Comparison of ENCODE assay signal across 8 mouse cellular contexts in genomic region chr6:65671451-65671850, GRCm38 (mm10). TPM values are rescaled to one million over a fixed set of nuclear protein-coding genes. Genes with fewer than 3 reads are reported as not detected.
DNase-seq lines count a peak whose midpoint lies in the region; ATAC-seq and TF ChIP-seq lines count a peak whose summit lies in the region.

TSS of gene Ndnf (plus strand) at chr6:65671590.

- H3K27me3 ChIP-seq in forebrain, embryonic 13.5 days, result peaks cover 7% of the 10 kb centered on the region
- no peaks in the 10 kb centered on the region for H3K27me3 ChIP-seq in neural tube, embryonic 14.5 days (ENCODE audit: control insufficient read depth, insufficient read depth, low read length)

- H3K4me3 ChIP-seq in forebrain, embryonic 13.5 days, result peak within 1 kb of the TSS; percentile 60
- H3K4me3 ChIP-seq in lung, adult 2 months (replicated peaks; ENCODE audit: extremely low read depth, low read depth, low read length), result peak within 1 kb of the TSS; percentile 67
- H3K4me3 ChIP-seq in neural tube, embryonic 14.5 days (ENCODE audit: low read depth, low read length), result peak within 1 kb of the TSS; percentile 64

- no peak for TF ChIP-seq CTCF in lung, adult 2 months (IDR thresholded peaks at IDR 0.05; ENCODE audit: insufficient read depth, low read length)

- intact Hi-C loops in heart, postnatal 14 days (cut with DNase I), result no loop called here

- TF ChIP-seq POLR2A in lung, adult 2 months (IDR thresholded peaks at IDR 0.05; ENCODE audit: borderline replicate concordance, extremely low read depth, low read depth, low read length), result peak; percentile 86; the same call in 1 of the 2 replicates

- WGBS in forebrain, embryonic 13.5 days, result 0% methylated on average over 9 of the region's 45 CpGs
- under 1% methylated on average over 34 of the region's 45 CpGs for WGBS in lung, adult 2 months
- under 1% methylated on average over 38 of the region's 45 CpGs for WGBS in neural tube, embryonic 14.5 days

- peaks cover 19% of the 10 kb centered on the region for H3K4me1 ChIP-seq in forebrain, embryonic 13.5 days
- H3K4me1 ChIP-seq in lung, adult 2 months (ENCODE audit: control insufficient read depth, insufficient read depth, low read length), result peaks cover 4% of the 10 kb centered on the region; the same call in 1 of the 2 replicates
- H3K4me1 ChIP-seq in neural tube, embryonic 14.5 days (ENCODE audit: control insufficient read depth, insufficient read depth, low read length), result peaks cover 7% of the 10 kb centered on the region; the same call in 1 of the 2 replicates

- H3K9ac ChIP-seq in forebrain, embryonic 13.5 days, result peak within 1 kb of the TSS; percentile 68
- H3K9ac ChIP-seq in neural tube, embryonic 14.5 days (replicated peaks; ENCODE audit: low read depth, low read length), result peak within 1 kb of the TSS; percentile 61

- no peak within 1 kb of the TSS for H3K27ac ChIP-seq in forebrain, embryonic 13.5 days
- H3K27ac ChIP-seq in neural tube, embryonic 14.5 days (ENCODE audit: low read depth, low read length), result peak within 1 kb of the TSS; percentile 55

- H3K36me3 ChIP-seq in forebrain, embryonic 13.5 days (ENCODE audit: poor library complexity, severe bottlenecking), result no peaks in the 10 kb centered on the region
- H3K36me3 ChIP-seq in neural tube, embryonic 14.5 days (ENCODE audit: control insufficient read depth, insufficient read depth, low read length), result no peaks in the 10 kb centered on the region

- H3K4me2 ChIP-seq in forebrain, embryonic 13.5 days, result peak within 1 kb of the TSS; percentile 97
- peak within 1 kb of the TSS; percentile 92 for H3K4me2 ChIP-seq in neural tube, embryonic 14.5 days (ENCODE audit: low read depth, low read length)

- peak; percentile 94 for ATAC-seq in forebrain, embryonic 13.5 days
- ATAC-seq in neural tube, embryonic 14.5 days (ENCODE audit: low read depth), result peak; percentile 92

- DNase-seq in CD4-positive, CD25-positive, alpha-beta regulatory T cell, adult 2 months (ENCODE audit: low read depth, low spot score), result peak; percentile 75
- DNase-seq in c-Kit-positive CD71-positive TER-119-negative erythroid progenitor cells, embryonic 14.5 days (ENCODE audit: low read depth), result peak; percentile 9
- peak; percentile 72 to 73 for DNase-seq in heart, postnatal 14 days
- peak; percentile 79 to 87 for DNase-seq in kidney, postnatal 4 days
- peak; percentile 76 for DNase-seq in lung, adult 2 months
- DNase-seq in testis, postnatal 10 days (ENCODE audit: low spot score), result peak; percentile 63

- no peaks in the 10 kb centered on the region for H3K9me3 ChIP-seq in forebrain, embryonic 13.5 days (replicated peaks)
- no peaks in the 10 kb centered on the region for H3K9me3 ChIP-seq in neural tube, embryonic 14.5 days (ENCODE audit: control insufficient read depth, low read length)

RNA-seq across cellular contexts. Expression of gene Ndnf, which starts in this region (rescaled TPM):
- polyA plus RNA-seq in forebrain, embryonic 13.5 days (2015; fragmentation: Nextera tagmentation; extraction: Ambion mirVana), result 2.1 and 2.6 TPM in 2 replicates
- total RNA-seq in heart, postnatal 14 days (2021), result 1 to 10 TPM; 1.2 to 1.8 TPM
- 23.0 and 43.8 TPM in 2 replicates for polyA plus RNA-seq in lung, adult 2 months (2012; rRNA removed)
- polyA plus RNA-seq in neural tube, embryonic 14.5 days (2014; fragmentation: Nextera tagmentation; extraction: Ambion mirVana), result 11.8 and 13.9 TPM in 2 replicates

Comparison
In these comparisons a context has a peak if more than half of its experiments do, and no peak if none do; other contexts are left out.
1. DNase-seq: peak in every context shown above with its lines; median percentile 83 in kidney, postnatal 4 days; 76 in lung, adult 2 months; 75 in CD4-positive, CD25-positive, alpha-beta regulatory T cell, adult 2 months; 72 in heart, postnatal 14 days; 63 in testis, postnatal 10 days; 9 in c-Kit-positive CD71-positive TER-119-negative erythroid progenitor cells, embryonic 14.5 days.